Mouse (Mus musculus): Measurements from ENCODE around the gene Jakmip3. TPM values are rescaled to one million over a fixed set of nuclear protein-coding genes. Genes with fewer than 3 reads are reported as not detected.

The Jakmip3 gene
- total and polyA plus RNA-seq, 3 experiments: not detected

- H3K27ac ChIP-seq (ENCODE audit: insufficient read depth, low read depth): no peak overlapping the region
- no peaks in the 10 kb centered on the region for H3K79me2 ChIP-seq (replicated peaks; ENCODE audit: control insufficient read depth, extremely low read depth, insufficient read depth, poor library complexity, severe bottlenecking)
- H3K36me3 ChIP-seq (replicated peaks in 1 of 2; ENCODE audit: control insufficient read depth in 1 of 2, insufficient read depth in 1 of 2, low read length in 1 of 2): no peaks in the 10 kb centered on the region
- H3K4me1 ChIP-seq (ENCODE audit: control insufficient read depth in 1 of 2, insufficient read depth in 2 of 2): no peaks in the 10 kb centered on the region
- H3K27me3 ChIP-seq (replicated peaks): peaks cover 68% of the 10 kb centered on the region
- H3K9ac ChIP-seq (ENCODE audit: insufficient read depth, low read depth): no peak overlapping the region
- no peak for DNase-seq (ENCODE audit: extremely low read depth)
- no peak overlapping the region for H3K4me3 ChIP-seq (replicated peaks in 1 of 3; ENCODE audit: low read depth in 2 of 3, low read length in 2 of 3, poor library complexity in 1 of 3)
- in situ Hi-C loops (cut with MboI; ENCODE audit: low pct_ligation_motif_present, low pct_unique_long_range_greater_than_20kb, low sequenced_read_pairs) (no loop called here), dilution Hi-C loops (cut with MboI; ENCODE audit: extremely low pct_ligation_motif_present, extremely low pct_unique_long_range_greater_than_20kb, low sequenced_read_pairs) (no loop called here)
- H3K9me3 ChIP-seq (replicated peaks; ENCODE audit: low read length): no peaks in the 10 kb centered on the region
- no peak overlapping the region for H3K4me2 ChIP-seq (ENCODE audit: insufficient read depth, low read depth, poor library complexity, severe bottlenecking)
- TF ChIP-seq E2F4 (IDR thresholded peaks at IDR 0.05; ENCODE audit: insufficient replicate concordance, low read depth, low read length) (no peak), RCOR1 (conservative IDR thresholded peaks at IDR 0.05; ENCODE audit: low read depth, low read length) (no peak), JUN (IDR thresholded peaks at IDR 0.05; ENCODE audit: insufficient read depth, low read depth, low read length) (no peak), PAX5 (IDR thresholded peaks at IDR 0.05; ENCODE audit: low read length) (no peak), POLR2AphosphoS2 (IDR thresholded peaks at IDR 0.05; ENCODE audit: low read depth, low read length) (no peak), NRF1 (IDR thresholded peaks at IDR 0.05; ENCODE audit: low read depth, low read length) (no peak), UBTF (IDR thresholded peaks at IDR 0.05; ENCODE audit: low read depth, low read length) (no peak), SMC3 (IDR thresholded peaks at IDR 0.05; ENCODE audit: low read depth, low read length) (no peak)
These were observed 15.3 kb downstream of the Jakmip3 start for GRCm38 (mm10) chr7:138955787-138956186.

GRCm38 (mm10) chr7:138957106-138957505 lies 16.6 kb downstream of the Jakmip3 start:
- Histone ChIP-seq H3K9ac (ENCODE audit: insufficient read depth, low read depth) (no peak overlapping the region), H3K4me2 (ENCODE audit: insufficient read depth, low read depth, poor library complexity, severe bottlenecking) (no peak overlapping the region), H3K79me2 (replicated peaks; ENCODE audit: control insufficient read depth, extremely low read depth, insufficient read depth, poor library complexity, severe bottlenecking) (no peaks in the 10 kb centered on the region), H3K4me3 (replicated peaks in 1 of 3; ENCODE audit: low read depth in 2 of 3, low read length in 2 of 3, poor library complexity in 1 of 3) (no peak overlapping the region), H3K27me3 (replicated peaks) (peaks cover 77% of the 10 kb centered on the region), H3K27ac (ENCODE audit: insufficient read depth, low read depth) (no peak overlapping the region), H3K4me1 (ENCODE audit: control insufficient read depth in 1 of 2, insufficient read depth in 2 of 2) (no peaks in the 10 kb centered on the region), H3K36me3 (replicated peaks in 1 of 2; ENCODE audit: control insufficient read depth in 1 of 2, insufficient read depth in 1 of 2, low read length in 1 of 2) (no peaks in the 10 kb centered on the region), H3K9me3 (replicated peaks; ENCODE audit: low read length) (no peaks in the 10 kb centered on the region)
- dilution Hi-C loops (cut with MboI; ENCODE audit: extremely low pct_ligation_motif_present, extremely low pct_unique_long_range_greater_than_20kb, low sequenced_read_pairs) (no loop called here), in situ Hi-C loops (cut with MboI; ENCODE audit: low pct_ligation_motif_present, low pct_unique_long_range_greater_than_20kb, low sequenced_read_pairs) (no loop called here)
- TF ChIP-seq ZNF384 (IDR thresholded peaks at IDR 0.05; ENCODE audit: low read depth, low read length) (no peak), BHLHE40 (IDR thresholded peaks at IDR 0.05; ENCODE audit: low read depth, low read length) (no peak), ZC3H11A (IDR thresholded peaks at IDR 0.05; ENCODE audit: low read depth, low read length) (no peak), USF1 (IDR thresholded peaks at IDR 0.05; ENCODE audit: low read depth, low read length) (no peak), TCF12 (IDR thresholded peaks at IDR 0.05; ENCODE audit: low read depth, low read length) (no peak), CHD1 (IDR thresholded peaks at IDR 0.05; ENCODE audit: low read depth, low read length) (no peak), PAX5 (IDR thresholded peaks at IDR 0.05; ENCODE audit: low read length) (no peak), CTCF (conservative IDR thresholded peaks at IDR 0.05 in 1 of 2, IDR thresholded peaks at IDR 0.05 in 1 of 2; ENCODE audit: low read depth in 2 of 2, low read length in 2 of 2) (no peak), JUND (conservative IDR thresholded peaks at IDR 0.05; ENCODE audit: low read depth, low read length) (no peak), GABPA (IDR thresholded peaks at IDR 0.05; ENCODE audit: insufficient replicate concordance, low read depth, low read length) (no peak), NRF1 (IDR thresholded peaks at IDR 0.05; ENCODE audit: low read depth, low read length) (no peak), IRF4 (IDR thresholded peaks at IDR 0.05; ENCODE audit: low read depth, low read length) (no peak), JUN (IDR thresholded peaks at IDR 0.05; ENCODE audit: insufficient read depth, low read depth, low read length) (no peak), SMC3 (IDR thresholded peaks at IDR 0.05; ENCODE audit: low read depth, low read length) (no peak), ELF1 (IDR thresholded peaks at IDR 0.05; ENCODE audit: low read depth, low read length) (no peak), HCFC1 (IDR thresholded peaks at IDR 0.05; ENCODE audit: low read depth, low read length) (no peak), POLR2AphosphoS2 (IDR thresholded peaks at IDR 0.05; ENCODE audit: low read depth, low read length) (no peak)
- no peak for DNase-seq (ENCODE audit: extremely low read depth)
